Mouse (Mus musculus) mouse embryonic stem cell (cell line): Measurements from ENCODE around the gene Tmem151a.

Experiments used
- in situ Hi-C, 2 experiments: fragments of 300-500 bp; cut with MboI; formaldehyde crosslinking; loops; 1 replicate in 1 of 2; 3 replicates in 1 of 2; pipeline ENCODE4 v1.14.3; 2019 to 2020; ENCODE audit warnings: low sequenced_read_pairs in 2 of 2, low pct_unique_long_range_greater_than_20kb in 1 of 2, mixed read lengths in 1 of 2; ENCODE audit not compliant: unreplicated experiment in 1 of 2

The Tmem151a gene

DNA sequence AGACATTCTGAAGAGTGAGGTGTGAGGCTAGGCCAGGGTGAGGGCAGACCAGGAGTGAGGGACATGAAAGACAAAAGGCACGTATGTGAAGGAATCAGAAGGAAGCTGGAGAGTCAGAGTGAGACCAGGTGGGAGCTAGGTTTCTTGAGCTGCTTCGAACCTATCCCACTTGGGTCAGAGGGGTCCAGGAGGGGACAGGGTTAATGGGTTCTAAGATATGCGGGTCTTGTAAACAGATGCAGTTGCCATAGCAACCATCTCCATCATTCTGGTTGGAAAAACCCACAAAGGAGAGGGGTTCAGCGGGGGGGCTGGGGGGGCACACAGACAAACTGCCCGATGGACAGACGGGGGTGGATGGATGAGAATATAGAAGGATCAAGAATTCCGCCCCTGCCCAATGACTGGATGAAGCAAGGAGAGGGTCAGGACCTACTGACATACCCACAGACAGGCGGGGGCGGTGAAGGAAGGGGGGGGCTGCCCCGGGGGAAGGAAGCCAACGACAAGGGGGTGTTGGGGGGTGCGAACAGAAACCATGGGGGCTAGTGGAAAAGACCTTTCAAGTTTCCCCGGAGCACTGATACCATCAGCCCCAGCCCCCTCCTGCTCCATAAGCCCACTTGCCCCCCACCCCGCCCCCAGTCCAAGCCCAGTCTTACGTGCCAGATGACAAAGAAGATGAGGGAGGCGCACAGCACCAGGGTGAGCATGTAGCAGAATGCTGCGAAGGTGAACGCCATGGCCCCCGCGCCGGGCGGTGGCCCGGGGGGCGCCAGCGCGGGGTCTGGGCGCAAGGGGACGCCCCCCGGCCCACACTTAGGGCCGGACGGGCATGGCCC is 12.4 kb upstream of the Tmem151a start:
- in situ Hi-C loops = loop anchor here in 1 of 2 experiments (10.0 kb wide), 1 partner anchor 47 kb away; no protein-coding TSS in a partner anchor

DNA sequence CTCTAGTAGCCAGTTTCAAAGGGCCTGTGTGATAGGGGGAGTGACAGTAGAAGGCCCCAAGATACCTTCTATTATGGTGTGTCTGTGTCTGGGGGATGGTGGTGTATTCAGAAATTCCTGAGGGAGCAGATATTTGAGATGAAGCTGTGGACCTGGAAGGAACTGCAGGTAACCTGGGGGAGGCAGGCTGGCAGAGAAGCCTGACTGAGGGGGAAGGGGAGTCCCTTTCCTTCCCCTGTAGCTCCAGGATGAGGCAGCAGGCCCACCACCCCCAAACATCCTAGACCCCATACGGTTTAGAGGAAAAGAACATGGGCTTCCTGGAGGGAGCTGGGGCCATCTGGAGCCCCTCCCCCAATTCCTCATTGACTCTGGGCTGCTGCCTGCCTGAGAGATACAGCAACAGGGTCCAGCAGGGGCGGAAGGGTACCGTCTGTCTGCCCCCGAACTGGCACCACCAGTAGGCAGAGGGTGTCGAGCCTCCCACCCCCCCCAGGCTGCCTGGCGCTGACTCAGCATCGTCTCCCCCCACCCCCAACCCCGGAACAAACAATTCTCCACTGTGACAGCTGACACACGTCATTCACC is 10.7 kb upstream of the Tmem151a start:
- in situ Hi-C loops = loop anchor here in 1 of 2 experiments (10.0 kb wide), 1 partner anchor 49 kb away; no protein-coding TSS in a partner anchor

DNA sequence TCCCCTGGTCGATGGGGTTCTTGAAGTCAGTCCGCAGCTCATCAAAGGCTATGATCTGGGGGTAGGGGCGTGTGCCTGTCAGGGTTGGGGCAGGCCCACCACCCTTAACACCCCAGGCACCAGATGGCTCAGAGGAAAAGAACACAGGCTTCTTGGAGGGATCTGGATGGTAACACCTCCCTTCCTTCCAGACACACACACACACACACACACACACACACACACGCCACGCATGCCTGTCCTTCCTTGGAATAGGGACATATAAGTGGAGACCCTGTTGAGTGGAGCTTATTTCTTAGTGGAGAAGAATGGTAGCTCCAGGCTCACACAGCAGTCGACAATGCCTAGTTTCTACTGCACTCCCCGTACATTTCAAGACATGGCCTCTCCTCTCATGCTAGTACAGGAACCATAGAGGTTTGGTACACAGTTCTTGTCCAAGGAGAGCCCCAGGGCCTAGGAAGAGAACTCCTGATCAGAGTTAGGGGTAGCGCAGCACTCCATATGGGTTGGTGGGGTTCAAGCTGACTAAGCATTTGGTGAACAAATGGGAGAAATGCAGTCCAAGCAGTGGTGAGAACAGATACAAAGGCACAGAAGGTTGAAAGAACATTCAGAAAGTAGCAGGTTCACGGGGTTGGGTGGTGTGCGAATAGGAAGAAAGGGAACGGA is 9.6 kb upstream of the Tmem151a start:
- in situ Hi-C loops = loop anchor here in 1 of 2 experiments (10.0 kb wide), 1 partner anchor 50 kb away; no protein-coding TSS in a partner anchor

DNA sequence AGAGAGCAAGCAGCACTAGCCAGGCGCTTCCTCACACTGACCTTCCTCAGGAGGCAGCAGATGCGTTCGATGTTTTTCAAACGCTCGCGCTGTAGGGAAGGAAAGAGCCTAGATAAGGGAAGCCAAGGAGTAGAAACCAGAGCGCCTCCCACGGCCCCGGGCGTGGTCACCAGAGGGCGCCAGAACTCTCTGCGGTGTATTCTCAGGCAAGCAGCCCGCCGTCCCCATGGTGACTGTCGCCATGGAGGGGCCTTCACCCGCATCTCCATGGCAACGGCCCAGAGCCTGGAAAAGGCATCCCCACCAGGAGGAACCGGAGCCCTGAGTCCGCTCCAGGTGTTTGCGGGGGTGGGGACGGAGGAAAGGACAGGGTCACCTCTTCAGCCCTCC is 8.9 kb upstream of the Tmem151a start:
- in situ Hi-C loops = loop anchor here in 1 of 2 experiments (10.0 kb wide), 1 partner anchor 51 kb away; no protein-coding TSS in a partner anchor

DNA sequence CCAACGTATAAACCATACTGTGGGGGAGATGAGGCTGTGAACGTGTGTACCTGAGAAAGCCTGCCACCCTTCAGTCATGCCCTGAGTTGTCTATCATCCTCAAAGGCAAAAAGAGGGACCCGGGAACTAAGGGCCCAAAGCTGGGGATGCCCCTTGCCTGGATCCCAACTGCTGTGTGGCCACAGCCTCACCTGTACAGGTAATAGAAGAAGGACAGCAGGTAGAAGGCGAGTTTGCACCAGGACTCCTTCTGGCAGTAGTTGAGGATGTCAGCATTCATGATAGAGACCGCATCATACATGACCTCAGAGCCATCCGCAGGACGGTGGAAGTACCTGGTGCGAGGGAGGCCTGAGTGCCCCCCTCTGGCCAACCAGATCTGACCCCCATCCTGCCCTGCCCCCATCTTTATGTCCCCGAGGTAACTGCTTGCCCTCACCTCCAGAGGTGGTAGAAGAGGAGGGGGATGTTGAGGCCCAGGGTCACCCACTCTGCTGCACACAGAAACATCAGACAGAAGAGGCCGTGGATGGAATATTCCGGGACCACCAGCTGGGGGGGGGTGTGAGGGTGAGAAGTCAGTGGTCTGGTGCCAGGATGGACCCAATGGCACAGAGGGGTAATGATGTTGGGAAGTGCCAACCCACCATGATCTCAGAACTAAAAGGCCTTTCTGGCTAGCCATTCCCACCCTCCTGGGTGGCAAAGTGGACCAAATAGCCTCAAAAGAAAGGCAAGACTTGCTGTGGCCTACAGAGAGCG is 8.3 kb upstream of the Tmem151a start:
- in situ Hi-C loops = loop anchor here in 1 of 2 experiments (10.0 kb wide), 1 partner anchor 51 kb away; no protein-coding TSS in a partner anchor

DNA sequence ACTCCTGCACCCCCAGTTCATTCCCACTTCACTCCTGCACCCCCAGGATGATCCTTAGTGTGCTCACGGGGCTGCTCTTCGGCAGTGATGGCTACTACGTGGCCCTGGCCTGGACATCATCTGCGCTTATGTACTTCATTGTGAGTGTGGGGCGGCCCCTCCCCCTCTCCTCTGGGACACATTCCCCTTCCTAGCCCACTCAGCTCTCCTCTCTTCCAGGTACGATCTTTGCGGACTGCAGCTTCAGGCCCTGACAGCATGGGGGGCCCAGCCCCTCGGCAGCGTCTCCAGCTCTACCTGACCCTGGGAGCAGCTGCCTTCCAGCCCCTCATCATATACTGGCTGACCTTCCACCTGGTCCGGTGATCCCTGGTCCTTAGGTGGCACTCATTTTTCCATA is 6.8 kb upstream of the Tmem151a start:
- in situ Hi-C loops = loop anchor here in 1 of 2 experiments (10.0 kb wide), 1 partner anchor 53 kb away; no protein-coding TSS in a partner anchor

DNA sequence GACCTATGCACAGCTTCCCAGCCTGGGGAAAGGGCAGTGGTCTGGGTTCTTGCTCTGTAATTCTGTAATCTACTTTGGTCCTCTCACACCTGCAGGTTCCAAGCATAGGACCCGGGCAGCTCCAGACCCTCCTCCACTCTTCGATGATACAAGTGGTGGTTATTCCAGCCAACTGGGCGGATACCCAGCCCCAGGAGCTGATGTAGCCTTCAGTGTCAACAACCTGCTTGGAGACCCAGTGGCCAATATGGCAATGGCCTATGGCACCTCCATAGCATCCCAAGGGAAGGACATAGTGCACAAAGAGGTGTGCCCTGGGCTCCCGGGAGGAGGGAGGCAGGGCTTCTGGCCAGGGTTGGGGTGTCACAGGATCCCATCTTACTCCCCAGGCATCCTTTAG is 4.0 kb upstream of the Tmem151a start:
- in situ Hi-C loops = loop anchor here in 1 of 2 experiments (5.0 kb wide), 1 partner anchor 53 kb away; no protein-coding TSS in a partner anchor

DNA sequence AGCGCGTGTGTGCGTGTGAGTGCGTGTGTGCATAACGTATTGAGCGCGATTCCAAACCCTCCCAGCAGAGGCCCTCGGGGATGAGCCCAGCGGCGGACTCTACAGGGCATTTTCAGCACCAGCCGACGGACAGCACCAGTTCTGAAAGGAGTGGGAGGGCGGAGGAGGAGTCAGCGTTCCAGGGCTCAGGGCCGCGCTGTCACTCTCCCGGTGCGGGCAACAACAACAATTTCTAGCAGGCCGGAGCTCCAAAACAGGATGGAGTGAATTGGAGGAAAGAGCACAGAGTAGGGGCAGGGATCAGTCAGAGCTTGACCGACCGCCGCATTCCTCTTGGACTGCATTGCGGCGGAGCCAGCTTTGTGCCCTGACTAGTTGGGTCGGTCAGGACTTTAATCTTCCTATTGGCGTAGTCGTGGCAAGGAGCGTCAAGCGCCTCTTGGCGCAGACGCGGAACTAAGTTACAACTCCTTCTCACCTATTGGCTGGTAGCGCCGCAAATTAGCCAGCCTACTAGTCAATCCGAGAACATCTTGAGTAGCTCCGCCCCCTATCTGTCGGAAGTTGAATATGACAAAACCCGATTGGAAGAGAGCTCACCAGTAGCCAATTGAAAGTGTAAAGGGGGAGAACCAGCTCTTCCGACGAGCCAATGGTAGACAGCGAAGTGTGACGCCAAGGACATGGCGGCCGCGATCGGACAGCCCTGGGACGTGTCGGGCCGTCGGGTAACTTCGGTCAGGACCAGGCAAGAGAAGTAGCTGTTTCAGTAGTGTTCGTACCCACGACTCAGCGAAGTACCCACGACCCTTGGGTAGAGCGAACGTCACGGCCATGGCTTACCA is 2.8 kb upstream of the Tmem151a start, which contains the start of gene Yif1a:
Gene Yif1a, plus strand, starts transcription at position 655 of the 845 bp plus-strand sequence.
- in situ Hi-C loops = loop anchor here in 1 of 2 experiments (5.0 kb wide), 1 partner anchor 54 kb away; no protein-coding TSS in a partner anchor

DNA sequence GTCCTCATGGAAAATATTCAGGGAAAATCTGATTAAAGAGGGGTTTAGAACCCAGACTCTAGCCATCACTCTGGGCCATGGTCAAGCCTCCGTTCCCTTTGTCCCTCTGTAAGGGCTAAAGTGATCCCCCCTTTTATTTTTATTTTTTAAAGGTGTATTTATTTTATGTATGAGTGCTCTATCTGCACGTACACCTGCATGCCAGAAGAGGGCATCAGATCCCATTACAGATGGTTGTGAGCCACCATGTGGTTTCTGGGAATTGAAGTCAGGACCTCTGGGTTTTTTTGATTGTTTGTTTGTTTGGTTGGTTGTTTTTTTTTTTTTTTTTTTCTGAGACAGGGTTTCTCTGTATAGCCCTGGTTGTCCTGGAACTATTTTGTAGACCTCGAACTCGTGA is 1.2 kb upstream of the Tmem151a start:
- in situ Hi-C loops = loop anchor here in 1 of 2 experiments (5.0 kb wide), 1 partner anchor 56 kb away; no protein-coding TSS in a partner anchor

DNA sequence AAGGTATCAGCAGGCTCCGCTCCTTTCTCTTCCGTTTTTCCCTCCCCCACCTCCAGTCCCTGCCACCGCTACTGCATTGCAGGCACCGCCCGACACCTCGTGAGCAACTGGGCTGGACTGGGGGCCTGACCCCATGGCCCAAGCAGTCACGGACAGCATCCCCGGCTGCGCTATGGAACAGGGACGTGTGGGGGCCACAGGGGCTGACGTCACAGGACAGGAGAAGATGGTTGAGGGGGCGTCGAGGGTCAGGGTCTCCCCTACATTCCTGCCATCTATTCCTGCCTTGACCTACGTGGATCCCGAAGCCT is 542 bp downstream of the Tmem151a start:
- in situ Hi-C loops = loop anchor here in 1 of 2 experiments (5.0 kb wide), 1 partner anchor 58 kb away; no protein-coding TSS in a partner anchor

DNA sequence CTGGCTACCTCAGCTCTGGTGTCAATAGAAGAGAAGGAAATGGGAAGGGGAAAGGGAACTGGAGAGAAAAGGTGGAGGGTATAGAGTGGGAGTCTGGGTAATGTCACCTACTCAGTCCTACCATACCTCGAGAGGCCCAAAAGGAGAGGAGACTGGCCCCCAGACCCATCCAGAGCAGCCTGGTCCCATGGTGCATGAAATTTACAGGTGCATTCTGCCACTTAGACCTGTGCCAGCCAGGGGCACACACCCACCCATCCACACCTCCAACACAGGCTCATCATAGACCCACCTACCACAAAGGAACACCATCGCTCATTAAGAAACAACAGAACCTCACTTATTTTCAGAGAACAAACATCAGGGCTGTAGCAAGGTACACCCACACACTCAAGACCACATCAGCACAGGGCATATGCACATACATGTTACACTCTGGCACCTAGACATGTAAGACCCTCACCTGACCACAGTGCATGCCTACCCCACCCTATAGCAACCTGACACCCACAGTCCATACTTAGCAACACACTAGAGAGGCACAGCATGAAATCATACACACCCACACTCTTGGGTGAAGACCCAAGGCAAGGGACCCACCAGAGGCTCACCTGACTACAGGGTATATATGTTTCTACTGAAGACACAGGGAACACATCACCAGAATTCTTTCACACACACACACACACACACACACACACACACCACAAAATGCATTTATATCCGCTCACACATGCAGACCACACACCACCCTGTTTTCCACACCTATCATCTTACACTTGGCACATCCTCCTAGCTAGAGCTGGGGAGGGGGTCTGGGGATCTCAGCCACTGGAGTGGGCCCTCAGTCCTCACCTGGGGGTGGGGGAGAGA is 1.1 kb downstream of the Tmem151a start:
- in situ Hi-C loops = no loop called here

DNA sequence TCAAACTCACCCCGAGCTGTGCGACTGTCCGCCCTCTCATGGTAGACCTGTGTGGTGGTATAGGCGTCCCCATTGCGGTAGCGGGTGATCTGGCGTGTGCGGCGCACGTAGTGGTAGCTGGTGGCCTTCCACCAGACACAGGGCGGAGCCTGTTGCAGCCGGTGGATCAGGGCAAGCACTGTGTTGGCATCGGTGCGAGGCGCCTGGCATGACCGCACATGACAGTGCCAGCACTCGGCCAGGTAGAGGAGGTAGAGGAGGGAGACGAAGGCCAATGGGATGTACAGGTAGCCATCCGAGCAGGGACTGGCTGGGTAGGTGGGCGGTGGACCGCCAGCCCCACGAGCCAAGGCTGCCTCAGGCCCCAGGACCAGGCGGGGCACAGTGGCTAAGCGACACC is 2.7 kb downstream of the Tmem151a start:
- in situ Hi-C loops = no loop called here

DNA sequence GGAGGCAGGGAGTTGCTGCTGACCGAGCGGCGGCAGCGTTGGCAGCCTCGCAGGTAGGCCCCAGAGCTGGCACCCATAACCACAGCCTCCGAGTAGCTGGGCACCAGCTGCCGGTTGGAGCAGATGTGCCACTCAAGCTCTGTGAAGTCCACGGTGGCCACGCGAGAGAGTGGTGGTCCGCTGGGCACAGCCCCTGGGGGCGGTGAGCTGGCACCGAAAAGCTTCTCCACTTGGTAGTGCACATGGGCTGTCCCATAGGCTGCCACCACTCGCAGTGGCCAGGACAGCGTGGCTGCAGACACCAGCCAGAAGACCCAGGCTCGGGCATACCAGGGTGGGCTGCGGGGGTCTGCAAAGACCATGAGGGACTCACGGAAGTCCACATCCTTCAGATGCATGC is 3.3 kb downstream of the Tmem151a start:
- in situ Hi-C loops = no loop called here

DNA sequence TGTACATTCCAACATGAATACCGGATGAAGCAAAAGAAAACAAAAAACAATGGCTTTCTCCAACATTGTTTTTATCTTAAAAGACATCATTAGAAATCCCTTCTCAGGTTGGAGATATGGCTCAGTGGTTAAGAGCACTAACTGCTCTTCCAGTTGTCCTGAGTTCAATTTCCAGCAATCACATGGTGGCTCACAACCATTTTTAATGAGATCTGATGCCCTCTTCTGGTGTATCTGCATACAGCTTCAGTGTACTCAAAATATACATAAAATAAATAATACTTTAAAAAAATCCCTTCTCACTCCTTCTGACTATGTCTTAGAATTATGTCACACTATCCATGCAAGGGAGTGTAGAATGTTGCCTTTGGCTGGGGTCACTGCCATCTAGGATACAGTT is 6.1 kb downstream of the Tmem151a start:
- in situ Hi-C loops = no loop called here

DNA sequence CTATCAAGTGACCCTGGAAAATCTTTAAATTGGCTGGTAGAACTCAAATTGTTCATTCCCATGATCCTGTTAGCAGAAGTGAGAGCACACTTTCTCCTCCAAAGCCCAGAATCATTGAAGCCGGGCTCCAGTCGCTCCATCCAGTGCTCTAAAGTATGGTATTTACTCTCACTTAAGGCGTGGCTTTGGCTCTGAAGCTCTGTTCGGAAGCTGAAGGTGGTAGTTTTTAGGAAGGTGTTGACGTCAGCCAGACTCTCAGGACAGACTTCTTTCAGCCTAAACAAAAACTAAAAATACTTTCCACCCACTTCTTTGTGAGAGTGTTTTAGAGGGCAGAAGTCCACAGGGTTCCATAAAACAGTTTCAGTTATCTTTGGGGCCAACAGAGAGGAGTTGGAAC is 11.8 kb downstream of the Tmem151a start:
- in situ Hi-C loops = no loop called here

DNA sequence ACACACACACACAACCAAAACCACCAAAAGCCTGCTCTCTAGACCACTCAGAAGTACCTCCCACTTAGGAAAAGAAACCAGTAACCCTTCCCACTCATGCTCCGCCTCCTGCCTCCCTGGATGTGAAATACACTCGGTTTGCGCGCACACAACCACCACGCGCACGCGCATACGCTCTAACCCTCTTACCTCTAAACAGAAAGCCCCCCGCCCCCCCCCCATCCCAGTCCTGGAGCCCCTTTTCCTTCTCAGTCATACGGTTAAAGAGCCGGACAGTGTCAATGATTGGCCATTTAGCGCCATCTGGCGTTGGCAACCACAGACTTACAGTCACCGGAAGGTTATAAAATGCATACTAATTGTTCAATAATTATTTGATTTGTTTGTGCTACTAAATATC is 12.3 kb downstream of the Tmem151a start:
- in situ Hi-C loops = no loop called here
